Mouse (Mus musculus): ENCODE data around the gene Nsd1.

- no peak for TF ChIP-seq CTCF (IDR thresholded peaks at IDR 0.05)
- TF ChIP-seq EP300 (IDR thresholded peaks at IDR 0.05), result no peak
Observed at GRCm38 (mm10) chr13:55300913-55301312, 91.3 kb downstream of the Nsd1 start.

Measured in lung, postnatal 0 days (tissue).